Mouse (Mus musculus): ENCODE results near the gene Atn1. TPM values are rescaled to one million over a fixed set of nuclear protein-coding genes. Genes with fewer than 3 reads are reported as not detected.

Atn1 gene
- polyA plus RNA-seq, 1 experiment from 2014 or later: 6.6 TPM

- no peak for DNase-seq (ENCODE audit: low spot score)
- Histone ChIP-seq H3K27me3 (ENCODE audit: control insufficient read depth, insufficient read depth, low read length) (no peaks in the 10 kb centered on the region), H3K4me2 (replicated peaks; ENCODE audit: low read depth) (peak overlapping the region; percentile 92), H3K4me3 (ENCODE audit: low read depth, low read length) (peak overlapping the region; percentile 54; the same call in 1 of the 2 replicates), H3K9ac (ENCODE audit: low read length) (peak overlapping the region; percentile 78), H3K36me3 (ENCODE audit: control insufficient read depth, insufficient read depth, low read length) (peaks cover 11% of the 10 kb centered on the region), H3K9me3 (ENCODE audit: control insufficient read depth, low read length) (no peaks in the 10 kb centered on the region), H3K4me1 (replicated peaks; ENCODE audit: control insufficient read depth, insufficient read depth) (peaks cover 3% of the 10 kb centered on the region; the same call in 1 of the 2 replicates), H3K27ac (replicated peaks) (peak overlapping the region; percentile 98)
- 68% methylated on average over 3 of the region's 3 CpGs for WGBS
- ATAC-seq (ENCODE audit: low FRiP score, low TSS enrichment): no peak
- TF ChIP-seq EP300 (optimal IDR thresholded peaks at IDR 0.05) (no peak), CTCF (IDR thresholded peaks at IDR 0.05; ENCODE audit: low read depth) (no peak)
Observed at GRCm38 (mm10) chr6:124741842-124742241, 14.5 kb downstream of the Atn1 start.

- Histone ChIP-seq H3K4me3 (ENCODE audit: low read depth, low read length) (peak within 1 kb of the TSS; percentile 54), H3K27me3 (ENCODE audit: control insufficient read depth, insufficient read depth, low read length) (no peaks in the 10 kb centered on the region), H3K4me2 (replicated peaks; ENCODE audit: low read depth) (peak within 1 kb of the TSS; percentile 92), H3K9ac (ENCODE audit: low read length) (peak within 1 kb of the TSS; percentile 78), H3K36me3 (ENCODE audit: control insufficient read depth, insufficient read depth, low read length) (peaks cover 11% of the 10 kb centered on the region), H3K27ac (replicated peaks) (peak within 1 kb of the TSS; percentile 98), H3K4me1 (replicated peaks; ENCODE audit: control insufficient read depth, insufficient read depth) (peaks cover 3% of the 10 kb centered on the region; the same call in 1 of the 2 replicates), H3K9me3 (ENCODE audit: control insufficient read depth, low read length) (no peaks in the 10 kb centered on the region)
- peak; percentile 68 for TF ChIP-seq EP300 (optimal IDR thresholded peaks at IDR 0.05)
- no peak for TF ChIP-seq CTCF (IDR thresholded peaks at IDR 0.05; ENCODE audit: low read depth)
- peak; percentile 71 for ATAC-seq (ENCODE audit: low FRiP score, low TSS enrichment)
- peak; percentile 88 for DNase-seq (ENCODE audit: low spot score)
- under 1% methylated on average over 41 of the region's 41 CpGs for WGBS
Observed at GRCm38 (mm10) chr6:124740888-124741761, 15.2 kb downstream of the Atn1 start, which contains the start of gene Grcc10. Grcc10 (minus strand) TSS chr6:124741374.

GRCm38 (mm10) chr6:124740211-124740887 is 16.0 kb downstream of the Atn1 start:
- Histone ChIP-seq H3K9ac (ENCODE audit: low read length) (peak overlapping the region; percentile 78), H3K4me3 (ENCODE audit: low read depth, low read length) (peak overlapping the region; percentile 54), H3K36me3 (ENCODE audit: control insufficient read depth, insufficient read depth, low read length) (peaks cover 11% of the 10 kb centered on the region), H3K9me3 (ENCODE audit: control insufficient read depth, low read length) (no peaks in the 10 kb centered on the region), H3K27me3 (ENCODE audit: control insufficient read depth, insufficient read depth, low read length) (no peaks in the 10 kb centered on the region), H3K4me1 (replicated peaks; ENCODE audit: control insufficient read depth, insufficient read depth) (peaks cover 3% of the 10 kb centered on the region; the same call in 1 of the 2 replicates), H3K4me2 (replicated peaks; ENCODE audit: low read depth) (peak overlapping the region; percentile 92), H3K27ac (replicated peaks) (peak overlapping the region; percentile 98)
- under 1% methylated on average over 28 of the region's 29 CpGs for WGBS
- peak; percentile 77 for DNase-seq (ENCODE audit: low spot score)
- ATAC-seq (ENCODE audit: low FRiP score, low TSS enrichment): peak; percentile 2; the same call in 1 of the 2 replicates
- TF ChIP-seq EP300 (optimal IDR thresholded peaks at IDR 0.05): no peak
- TF ChIP-seq CTCF (IDR thresholded peaks at IDR 0.05; ENCODE audit: low read depth): peak; percentile 77

- Histone ChIP-seq H3K9ac (ENCODE audit: low read length) (peak overlapping the region; percentile 23; the same call in 1 of the 2 replicates), H3K27me3 (ENCODE audit: control insufficient read depth, insufficient read depth, low read length) (no peaks in the 10 kb centered on the region), H3K36me3 (ENCODE audit: control insufficient read depth, insufficient read depth, low read length) (peaks cover 11% of the 10 kb centered on the region), H3K9me3 (ENCODE audit: control insufficient read depth, low read length) (no peaks in the 10 kb centered on the region), H3K4me2 (replicated peaks; ENCODE audit: low read depth) (no peak overlapping the region; the same call in 1 of the 2 replicates), H3K4me1 (replicated peaks; ENCODE audit: control insufficient read depth, insufficient read depth) (peaks cover 3% of the 10 kb centered on the region; the same call in 1 of the 2 replicates), H3K27ac (replicated peaks) (peak overlapping the region; percentile 86), H3K4me3 (ENCODE audit: low read depth, low read length) (no peak overlapping the region)
- no peak for ATAC-seq (ENCODE audit: low FRiP score, low TSS enrichment)
- 74% methylated on average over 10 of the region's 10 CpGs for WGBS
- no peak for DNase-seq (ENCODE audit: low spot score)
- TF ChIP-seq CTCF (IDR thresholded peaks at IDR 0.05; ENCODE audit: low read depth) (no peak), EP300 (optimal IDR thresholded peaks at IDR 0.05) (no peak)
Observed at GRCm38 (mm10) chr6:124739231-124739796, 17.0 kb downstream of the Atn1 start.

- Histone ChIP-seq H3K27ac (replicated peaks) (peak within 1 kb of the TSS; percentile 86), H3K4me2 (replicated peaks; ENCODE audit: low read depth) (peak within 1 kb of the TSS; percentile 38), H3K4me3 (ENCODE audit: low read depth, low read length) (no peak within 1 kb of the TSS; the same call in 1 of the 2 replicates), H3K27me3 (ENCODE audit: control insufficient read depth, insufficient read depth, low read length) (no peaks in the 10 kb centered on the region), H3K4me1 (replicated peaks; ENCODE audit: control insufficient read depth, insufficient read depth) (peaks cover 3% of the 10 kb centered on the region; the same call in 1 of the 2 replicates), H3K9me3 (ENCODE audit: control insufficient read depth, low read length) (no peaks in the 10 kb centered on the region), H3K36me3 (ENCODE audit: control insufficient read depth, insufficient read depth, low read length) (peaks cover 9% of the 10 kb centered on the region), H3K9ac (ENCODE audit: low read length) (peak within 1 kb of the TSS; percentile 41)
- WGBS: 23% methylated on average over 15 of the region's 15 CpGs
- TF ChIP-seq CTCF (IDR thresholded peaks at IDR 0.05; ENCODE audit: low read depth) (peak; percentile 31), EP300 (optimal IDR thresholded peaks at IDR 0.05) (no peak)
- DNase-seq (ENCODE audit: low spot score): peak; percentile 94
- ATAC-seq (ENCODE audit: low FRiP score, low TSS enrichment): peak; percentile 88
Observed at GRCm38 (mm10) chr6:124738511-124739023, 17.8 kb downstream of the Atn1 start, which contains the start of gene Ptpn6. Ptpn6 (minus strand) TSS chr6:124738714.

All from stomach, postnatal 0 days (tissue).